Mouse (Mus musculus) adrenal gland, postnatal 25 days (tissue): Measurements from ENCODE around the gene Rsph1. TPM values are rescaled to one million over a fixed set of nuclear protein-coding genes. Genes with fewer than 3 reads are reported as not detected.

Source experiments
- DNase-seq: peaks from one replicate; pipeline ENCODE4 v3.0.0; 2021; ENCODE audit warnings: mixed read lengths
- long read RNA-seq: library from polyadenylated mRNA; stranded (forward); transcript quantifications from one replicate; pipeline ENCODE4 v2.0.0, GENCODE M21; 2021
- total RNA-seq: library from RNA; stranded (reverse); gene quantifications from 2 replicates; pipeline ENCODE4 v1.2.3, GENCODE M21; 2021

Rsph1 gene
- 4.3 and 6.4 TPM in 2 replicates for total RNA-seq
- long read RNA-seq, transcript Rsph1-201 (9 exons, 1,191 nt): major isoform, 7 of 8 reads
- long read RNA-seq, partial matches to known transcripts: 0 of 8 reads
- long read RNA-seq, other reads (novel, unspliced or antisense): 1 of 8 reads

- DNase-seq: peak; percentile 100
Observed at GRCm38 (mm10) chr17:31276922-31277918, at the start of gene Rsph1. Gene Rsph1 (minus strand): TSS chr17:31277383.

GRCm38 (mm10) chr17:31326220-31326852 is 49.2 kb upstream of the Rsph1 start:
- no peak for DNase-seq

DNA sequence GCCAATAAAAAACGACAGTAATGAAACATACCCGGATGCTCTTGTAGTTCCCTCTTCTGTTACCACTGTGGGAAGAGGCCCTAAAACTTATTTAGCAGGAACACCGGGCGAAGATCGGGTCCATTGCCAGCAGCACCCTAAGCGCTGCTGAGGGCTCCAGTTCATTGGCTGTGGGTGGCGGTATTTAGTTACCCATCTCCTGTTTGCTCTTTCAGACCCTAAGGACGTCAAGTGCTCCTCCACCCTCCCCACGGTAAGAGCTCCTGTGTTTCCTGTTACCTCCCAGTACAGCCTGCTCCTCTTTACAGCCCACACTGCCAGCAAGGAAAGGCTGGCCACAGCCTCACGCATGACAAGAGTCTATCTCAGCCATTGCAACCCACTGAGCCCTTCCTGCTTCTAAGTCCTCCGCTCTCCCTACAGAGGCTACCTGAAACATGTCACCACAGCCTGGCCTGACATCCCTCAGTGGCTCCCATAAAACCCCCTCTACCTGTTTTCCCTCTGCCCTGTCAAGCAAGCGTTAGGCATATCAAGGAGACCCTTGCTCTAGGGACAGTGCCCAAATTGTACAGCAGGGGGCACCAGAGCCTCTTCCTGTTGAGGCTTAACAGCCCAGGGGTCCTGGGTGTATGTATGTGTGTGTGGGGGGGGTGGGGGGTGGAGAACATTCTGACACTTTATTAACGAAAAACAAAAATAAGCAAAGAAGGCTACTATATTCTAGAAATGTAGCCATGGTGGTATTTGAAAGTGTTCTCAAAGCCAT is 48.5 kb upstream of the Rsph1 start:
- DNase-seq: peak; percentile 45

- DNase-seq: no peak
Observed at GRCm38 (mm10) chr17:31324227-31324626, 47.0 kb upstream of the Rsph1 start.

DNA sequence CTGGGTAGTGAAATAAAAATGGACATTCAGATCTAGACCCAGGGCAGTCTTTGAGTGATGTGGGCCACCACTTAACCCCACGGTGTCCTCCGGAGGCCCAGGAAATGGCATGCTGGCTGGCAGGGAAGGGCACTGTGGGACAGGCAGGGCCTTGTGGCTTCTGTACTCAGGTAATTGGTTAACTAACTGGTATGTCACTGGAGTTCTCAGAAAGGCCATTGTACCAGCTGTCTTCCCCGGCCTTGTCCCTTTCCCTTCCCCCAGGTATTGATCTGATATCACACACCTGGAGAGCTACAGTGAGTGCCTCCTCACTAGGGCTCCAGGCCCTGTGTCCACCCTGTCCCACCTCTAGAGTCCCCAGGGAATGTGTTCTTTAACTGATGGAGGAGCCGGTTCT is 46.2 kb upstream of the Rsph1 start:
- DNase-seq: no peak

- no peak for DNase-seq
Observed at GRCm38 (mm10) chr17:31322446-31322845, 45.3 kb upstream of the Rsph1 start.

DNA sequence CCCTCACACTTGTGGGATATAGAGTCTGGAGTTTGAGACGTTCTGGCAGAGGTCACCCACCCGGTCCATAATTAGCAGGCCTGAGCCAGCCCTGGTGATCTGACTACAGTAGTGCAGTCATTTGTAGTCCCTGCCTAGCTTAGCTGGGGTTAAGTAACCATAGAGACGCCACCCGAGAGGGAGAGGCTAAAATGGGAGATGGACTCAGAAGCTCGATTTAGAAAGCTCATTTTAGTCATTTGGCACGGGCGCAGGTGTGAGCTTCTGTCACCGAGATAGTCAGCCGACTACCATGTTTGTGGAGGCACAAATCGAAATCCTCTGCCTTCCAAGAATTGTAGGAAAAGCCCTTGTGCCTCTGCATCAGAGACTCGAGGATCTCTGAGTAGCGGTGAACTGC is 44.2 kb upstream of the Rsph1 start:
- DNase-seq: no peak

- DNase-seq: no peak
Observed at GRCm38 (mm10) chr17:31318906-31319767, 42.0 kb upstream of the Rsph1 start.

GRCm38 (mm10) chr17:31317521-31318272 is 40.5 kb upstream of the Rsph1 start:
- no peak for DNase-seq

DNA sequence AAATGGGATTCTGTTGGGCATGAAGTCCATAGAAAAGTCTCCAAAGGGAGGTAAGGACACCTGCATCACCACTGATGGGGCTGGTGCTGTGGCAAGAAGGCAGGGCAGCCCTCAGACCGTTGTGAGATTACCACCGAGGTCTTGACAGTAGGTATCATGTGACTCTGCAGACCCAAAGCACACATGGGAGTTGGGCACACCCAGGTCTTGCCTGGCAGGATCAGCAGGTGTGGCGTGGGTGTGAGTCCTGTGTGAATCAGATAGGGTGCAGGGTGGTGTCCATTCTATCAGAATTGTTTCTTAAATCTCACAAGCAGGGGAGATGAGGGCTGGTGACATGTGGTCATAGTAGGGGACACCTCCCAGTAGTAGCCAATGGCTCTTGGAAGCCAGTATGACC is 39.8 kb upstream of the Rsph1 start:
- no peak for DNase-seq

- no peak for DNase-seq
Observed at GRCm38 (mm10) chr17:31315993-31316392, 38.8 kb upstream of the Rsph1 start.

- no peak for DNase-seq
Observed at GRCm38 (mm10) chr17:31315046-31315792, 38.0 kb upstream of the Rsph1 start.

DNA sequence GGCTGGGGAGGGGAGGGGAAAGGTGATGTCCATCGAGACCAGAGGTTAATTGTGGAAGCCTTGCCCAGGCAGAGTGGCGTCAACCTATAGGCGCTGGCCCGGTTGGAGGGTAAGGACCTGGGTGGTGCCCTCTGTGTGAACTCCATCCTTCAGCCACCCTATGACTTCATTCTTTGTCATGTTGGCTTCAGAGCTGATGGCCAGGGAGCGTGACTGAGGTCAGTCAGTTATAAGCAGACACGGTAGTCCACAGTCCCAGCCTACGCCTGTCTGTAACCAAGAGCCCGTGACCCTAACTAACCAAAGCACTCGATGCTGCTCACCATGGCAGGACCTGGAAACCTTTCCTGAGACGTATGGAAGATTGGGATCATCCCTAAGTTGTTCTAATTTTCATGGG is 35.5 kb upstream of the Rsph1 start:
- DNase-seq: no peak

GRCm38 (mm10) chr17:31311047-31311446 is 33.9 kb upstream of the Rsph1 start:
- DNase-seq: no peak

DNA sequence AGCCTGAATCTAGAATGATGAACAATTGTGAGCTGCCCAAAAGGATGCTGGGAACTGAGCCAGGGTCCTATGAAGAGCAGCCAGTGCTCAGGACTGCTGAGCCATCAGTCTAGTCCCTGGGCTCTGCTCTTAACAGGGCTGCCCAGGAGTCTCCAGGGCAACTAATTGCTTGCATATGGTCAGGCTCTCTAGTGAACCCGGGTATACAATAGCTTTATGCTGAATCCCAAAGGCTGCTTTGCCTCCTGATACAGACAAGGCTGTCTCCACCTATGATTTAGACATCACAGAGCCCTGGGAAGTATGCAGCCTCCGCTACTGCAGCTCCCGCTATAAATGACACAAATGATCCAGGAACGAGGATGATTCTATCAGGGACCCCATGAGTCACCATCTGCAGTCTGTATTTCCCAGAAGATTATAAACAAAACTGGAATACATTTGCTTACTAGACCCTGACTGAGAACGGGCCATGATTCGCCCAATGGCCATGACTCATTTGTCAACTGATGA is 32.2 kb upstream of the Rsph1 start:
- no peak for DNase-seq

GRCm38 (mm10) chr17:31308291-31308816 is 31.2 kb upstream of the Rsph1 start:
- DNase-seq: no peak

- DNase-seq: no peak
Observed at GRCm38 (mm10) chr17:31307756-31308155, 30.6 kb upstream of the Rsph1 start.

DNA sequence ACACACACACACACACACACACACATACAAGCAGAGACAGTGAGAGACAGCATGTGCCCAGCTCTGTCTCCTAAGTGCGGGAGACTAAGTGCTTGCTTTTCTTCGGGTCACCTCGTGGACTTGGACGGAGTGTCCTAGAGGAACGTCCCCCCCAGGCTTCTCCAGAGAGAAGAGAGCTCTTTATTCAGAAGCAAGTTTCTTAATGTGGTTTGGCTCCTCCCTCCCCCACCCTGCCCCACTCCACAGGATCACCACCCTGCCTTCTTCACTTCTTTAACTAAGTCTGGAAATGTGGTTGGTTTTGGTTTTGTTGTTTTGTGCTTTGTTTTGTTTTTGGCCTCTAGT is 28.6 kb upstream of the Rsph1 start:
- DNase-seq: no peak
